Mouse (Mus musculus): ENCODE data around the gene Vsnl1. TPM values are rescaled to one million over a fixed set of nuclear protein-coding genes. Genes with fewer than 3 reads are reported as not detected.

Gene Vsnl1
- not detected for polyA plus RNA-seq (2017; shearing (Covaris generic))

- ATAC-seq: no peak
These were observed at the start of gene Vsnl1 for GRCm38 (mm10) chr12:11436497-11437265. Gene Vsnl1, minus strand, starts transcription at chr12:11436613.

GRCm38 (mm10) chr12:11456632-11457031, 20.2 kb upstream of the Vsnl1 start:
- no peak for ATAC-seq

GRCm38 (mm10) chr12:11456213-11456612, 19.8 kb upstream of the Vsnl1 start:
- no peak for ATAC-seq

- no peak for ATAC-seq
These were observed 19.3 kb upstream of the Vsnl1 start, which contains the start of gene Rad51ap2 for GRCm38 (mm10) chr12:11455549-11456194. Gene Rad51ap2, plus strand, starts transcription at chr12:11456079.

GRCm38 (mm10) chr12:11454146-11454545, 17.7 kb upstream of the Vsnl1 start:
- ATAC-seq: no peak

GRCm38 (mm10) chr12:11437907-11438447, 1.6 kb upstream of the Vsnl1 start:
- no peak for ATAC-seq

- ATAC-seq: no peak
These were observed 973 bp upstream of the Vsnl1 start for GRCm38 (mm10) chr12:11437266-11437906.

- ATAC-seq: no peak
These were observed 426 bp downstream of the Vsnl1 start for GRCm38 (mm10) chr12:11436023-11436350.

- no peak for ATAC-seq
These were observed 979 bp downstream of the Vsnl1 start for GRCm38 (mm10) chr12:11435246-11436022.

- no peak for ATAC-seq
These were observed 2.0 kb downstream of the Vsnl1 start for GRCm38 (mm10) chr12:11434446-11434845.

- no peak for ATAC-seq
These were observed 2.7 kb downstream of the Vsnl1 start for GRCm38 (mm10) chr12:11433716-11434115.

- no peak for ATAC-seq
These were observed 3.3 kb downstream of the Vsnl1 start for GRCm38 (mm10) chr12:11433126-11433525.

GRCm38 (mm10) chr12:11427396-11427795, 9.0 kb downstream of the Vsnl1 start:
- ATAC-seq: no peak

GRCm38 (mm10) chr12:11418112-11418511, 18.3 kb downstream of the Vsnl1 start:
- no peak for ATAC-seq

GRCm38 (mm10) chr12:11407679-11408078, 28.7 kb downstream of the Vsnl1 start:
- no peak for ATAC-seq

GRCm38 (mm10) chr12:11398791-11399190, 37.6 kb downstream of the Vsnl1 start:
- no peak for ATAC-seq

- no peak for ATAC-seq
These were observed 39.4 kb downstream of the Vsnl1 start for GRCm38 (mm10) chr12:11397029-11397428.

GRCm38 (mm10) chr12:11395470-11395869, 40.9 kb downstream of the Vsnl1 start:
- no peak for ATAC-seq

GRCm38 (mm10) chr12:11392525-11392924, 43.9 kb downstream of the Vsnl1 start:
- no peak for ATAC-seq

- ATAC-seq: no peak
These were observed 45.0 kb downstream of the Vsnl1 start for GRCm38 (mm10) chr12:11391244-11391949.

GRCm38 (mm10) chr12:11389141-11389540, 47.3 kb downstream of the Vsnl1 start:
- ATAC-seq: no peak

- ATAC-seq: no peak
These were observed 51.7 kb downstream of the Vsnl1 start for GRCm38 (mm10) chr12:11384754-11385153.
